Mouse (Mus musculus) bone marrow macrophage, adult 2 months (primary cell): ENCODE results near the gene Ptpn22. TPM values are rescaled to one million over a fixed set of nuclear protein-coding genes. Genes with fewer than 3 reads are reported as not detected.
"Not testable (repeated sequence)": the region's sequence is repeated elsewhere in the genome, so short reads cannot be mapped to it uniquely, and the experiment has no call there.

Experiments
- H3K27ac ChIP-seq: 2 replicates; pipeline ENCODE4 v1.5.1; 2012; ENCODE audit warnings: low read depth, low read length; ENCODE audit not compliant: insufficient read depth
- H3K4me1 ChIP-seq: 2 replicates; pipeline ENCODE4 v1.6.1; 2012; ENCODE audit warnings: low read length; ENCODE audit not compliant: control insufficient read depth, insufficient read depth
- H3K4me3 ChIP-seq: 2 replicates; pipeline ENCODE4 v1.5.1; 2012; ENCODE audit warnings: mild to moderate bottlenecking, low read length, moderate library complexity; ENCODE audit not compliant: insufficient read depth
- CTCF ChIP-seq: IDR thresholded peaks from 2 replicates; pipeline ENCODE4 v1.5.1; 2012; ENCODE audit warnings: low read depth, mild to moderate bottlenecking, low read length, moderate library complexity
- POLR2A ChIP-seq: IDR thresholded peaks from 2 replicates; pipeline ENCODE4 v1.6.1; 2012; ENCODE audit warnings: mild to moderate bottlenecking, low read depth, low read length, borderline replicate concordance
- polyA plus RNA-seq: library from polyadenylated mRNA; stranded (reverse); fragments of >200 nt; gene quantifications from 2 replicates; pipeline ENCODE4 v1.2.4, GENCODE M21; 2012; ENCODE audit not compliant: missing spikeins, insufficient read depth, insufficient read length

Ptpn22 gene
- polyA plus RNA-seq: 76.0 and 78.0 TPM in 2 replicates

GRCm38 (mm10) chr3:103858881-103859801 lies at the start of gene Ptpn22:
Gene Ptpn22, plus strand, starts transcription at chr3:103859795.
- H3K4me3 ChIP-seq: peak within 1 kb of the TSS; percentile 64
- H3K27ac ChIP-seq: peak within 1 kb of the TSS; percentile 97

GRCm38 (mm10) chr3:103809799-103810150 lies 49.8 kb upstream of the Ptpn22 start:
- Histone ChIP-seq H3K4me1 (peaks cover 24% of the 10 kb centered on the region), H3K4me3 (peak overlapping the region; percentile 99), H3K27ac (peak overlapping the region; percentile 92)
- no peak for TF ChIP-seq POLR2A
- TF ChIP-seq CTCF: no peak

More at GRCm38 (mm10) chr3:103858881-103859801, at the start of gene Ptpn22:
- TF ChIP-seq POLR2A (no peak), CTCF (no peak)
- H3K4me1 ChIP-seq: peaks cover 39% of the 10 kb centered on the region

GRCm38 (mm10) chr3:103810967-103811366 lies 48.6 kb upstream of the Ptpn22 start:
- Histone ChIP-seq H3K4me1 (peaks cover 19% of the 10 kb centered on the region), H3K27ac (no peak overlapping the region), H3K4me3 (no peak overlapping the region)
- TF ChIP-seq CTCF (no peak), POLR2A (no peak)

- H3K4me1 ChIP-seq: peaks cover 18% of the 10 kb centered on the region
- no peak overlapping the region for H3K27ac ChIP-seq
- no peak for TF ChIP-seq POLR2A
- no peak for TF ChIP-seq CTCF
- H3K4me3 ChIP-seq: no peak overlapping the region
These were observed 32.0 kb upstream of the Ptpn22 start for GRCm38 (mm10) chr3:103827548-103827947.

GRCm38 (mm10) chr3:103829036-103829435 lies 30.6 kb upstream of the Ptpn22 start:
- H3K27ac ChIP-seq: no peak overlapping the region
- no peak overlapping the region for H3K4me3 ChIP-seq
- peaks cover 23% of the 10 kb centered on the region for H3K4me1 ChIP-seq
- TF ChIP-seq POLR2A (no peak), CTCF (no peak)

- H3K27ac ChIP-seq, H3K4me3 ChIP-seq: not testable (repeated sequence)
These were observed 28.9 kb upstream of the Ptpn22 start for GRCm38 (mm10) chr3:103830681-103831080.

GRCm38 (mm10) chr3:103831146-103831545 lies 28.4 kb upstream of the Ptpn22 start:
- no peak overlapping the region for H3K4me3 ChIP-seq
- H3K4me1 ChIP-seq: peaks cover 26% of the 10 kb centered on the region
- H3K27ac ChIP-seq: no peak overlapping the region
- TF ChIP-seq POLR2A (no peak), CTCF (no peak)

More at GRCm38 (mm10) chr3:103830681-103831080, 28.9 kb upstream of the Ptpn22 start:
- H3K4me1 ChIP-seq: peaks cover 26% of the 10 kb centered on the region

GRCm38 (mm10) chr3:103832426-103832825 lies 27.2 kb upstream of the Ptpn22 start, which contains the start of gene Bcl2l15:
Gene Bcl2l15, plus strand, starts transcription at chr3:103832601.
- Histone ChIP-seq H3K4me1 (peaks cover 26% of the 10 kb centered on the region), H3K4me3 (no peak within 1 kb of the TSS), H3K27ac (no peak within 1 kb of the TSS)
- no peak for TF ChIP-seq POLR2A
- TF ChIP-seq CTCF: no peak

GRCm38 (mm10) chr3:103834001-103834400 lies 25.6 kb upstream of the Ptpn22 start:
- Histone ChIP-seq H3K4me3 (no peak overlapping the region), H3K27ac (no peak overlapping the region), H3K4me1 (peaks cover 26% of the 10 kb centered on the region)
- TF ChIP-seq CTCF: no peak
- no peak for TF ChIP-seq POLR2A

GRCm38 (mm10) chr3:103835272-103835950 lies 24.2 kb upstream of the Ptpn22 start:
- H3K4me3 ChIP-seq: no peak overlapping the region
- H3K27ac ChIP-seq: no peak overlapping the region
- peaks cover 20% of the 10 kb centered on the region for H3K4me1 ChIP-seq
- TF ChIP-seq POLR2A: no peak
- TF ChIP-seq CTCF: no peak
